Mouse (Mus musculus): ENCODE measurements at regions not wholly inside any gene's neighbourhood (a gene's known extent, or its start where the extent isn't known, plus 50 kb on each side); places are given as distances from the start of the nearest gene placed in this dataset.
A peak's percentile ranks its signal among the peaks of the same experiment; 100 is the strongest.

DNA sequence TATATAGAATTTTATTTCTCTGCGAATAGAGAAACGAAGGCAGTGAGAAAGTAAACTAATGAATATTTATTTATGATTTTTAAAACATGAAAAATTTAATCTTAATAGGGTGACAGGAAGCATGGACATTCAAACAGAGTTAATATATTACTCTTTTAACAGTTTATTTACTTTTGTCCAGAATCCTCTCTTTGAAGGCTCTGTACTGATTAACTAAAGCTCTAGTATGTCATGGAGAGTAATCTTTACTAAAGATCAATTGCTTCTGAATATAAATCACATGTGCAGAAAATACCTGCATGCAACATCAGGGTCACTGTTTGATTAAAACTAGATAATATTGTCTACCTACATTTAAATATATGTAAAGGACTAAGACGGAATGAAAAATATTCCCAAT, 818.7 kb upstream of the Robo1 start:
- DNase-seq = no peak

DNA sequence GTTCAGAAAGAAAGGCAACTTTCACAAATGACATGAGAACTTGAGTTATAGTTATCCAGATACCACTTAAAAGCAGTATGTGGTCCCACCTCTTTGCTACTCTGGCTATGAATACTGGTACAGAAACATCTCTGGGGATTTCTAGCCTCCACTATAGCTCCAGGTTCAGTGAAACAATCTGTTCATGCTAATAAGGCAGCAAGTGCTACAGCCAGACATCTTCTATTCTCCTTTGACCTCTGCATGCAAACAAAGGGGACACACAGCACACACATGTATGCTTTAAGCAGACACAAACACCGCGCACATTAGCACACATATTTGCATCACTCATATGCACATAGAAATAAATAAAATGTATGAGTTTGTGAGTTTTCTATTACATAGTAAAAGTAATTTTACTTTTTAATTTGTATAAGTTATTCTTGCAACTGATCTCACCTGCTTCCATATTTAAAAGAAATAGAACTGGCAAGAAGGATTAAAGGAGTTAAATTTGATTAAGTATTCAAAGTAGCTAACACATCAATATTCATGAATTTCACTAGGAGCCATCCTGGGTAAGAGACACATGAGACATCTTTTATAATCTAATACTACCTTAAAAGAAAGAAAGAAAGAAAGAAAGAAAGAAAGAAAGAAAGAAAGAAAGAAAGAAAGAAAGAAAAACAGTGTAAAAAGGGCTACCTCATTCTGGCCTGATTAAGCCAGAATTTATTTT, 811.5 kb upstream of the Robo1 start:
- DNase-seq = no peak

DNA sequence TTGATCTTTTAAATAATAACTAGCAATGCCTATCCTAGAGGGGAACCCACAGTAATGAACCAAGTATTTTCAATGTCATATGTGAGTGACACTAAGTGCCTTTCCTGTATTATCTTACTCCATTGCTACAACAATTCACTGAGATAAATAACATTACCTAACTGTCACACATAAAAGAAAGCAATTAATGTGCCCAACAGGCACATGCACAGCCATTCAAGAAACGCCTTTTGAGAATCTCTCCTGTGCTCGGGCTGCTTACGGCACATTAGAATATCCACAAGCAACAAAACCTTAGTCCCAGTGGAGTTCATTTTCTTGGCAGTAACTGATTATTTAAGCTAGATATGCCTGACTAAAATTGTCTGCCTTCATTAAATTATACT, 810.9 kb upstream of the Robo1 start:
- DNase-seq = no peak

DNA sequence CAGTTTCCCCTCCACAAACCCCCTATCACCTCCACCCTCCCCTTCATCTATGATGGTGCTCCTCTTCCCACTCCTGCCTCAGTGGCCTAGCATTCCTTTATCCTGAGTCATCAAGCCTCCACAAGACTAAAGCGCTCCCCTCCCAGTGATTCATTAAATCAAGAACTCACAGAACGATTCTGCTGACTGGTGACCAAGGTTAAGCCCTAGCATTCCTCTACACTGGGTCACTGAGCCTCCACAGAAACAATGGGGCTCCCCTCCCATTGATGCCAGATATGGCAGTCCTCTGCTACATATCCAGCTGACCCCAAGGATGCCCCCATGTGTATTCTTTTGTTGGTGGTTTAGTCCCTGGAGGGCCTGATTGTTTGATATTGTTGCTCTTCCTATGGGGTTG, 796.7 kb upstream of the Robo1 start:
- no peak for DNase-seq

DNA sequence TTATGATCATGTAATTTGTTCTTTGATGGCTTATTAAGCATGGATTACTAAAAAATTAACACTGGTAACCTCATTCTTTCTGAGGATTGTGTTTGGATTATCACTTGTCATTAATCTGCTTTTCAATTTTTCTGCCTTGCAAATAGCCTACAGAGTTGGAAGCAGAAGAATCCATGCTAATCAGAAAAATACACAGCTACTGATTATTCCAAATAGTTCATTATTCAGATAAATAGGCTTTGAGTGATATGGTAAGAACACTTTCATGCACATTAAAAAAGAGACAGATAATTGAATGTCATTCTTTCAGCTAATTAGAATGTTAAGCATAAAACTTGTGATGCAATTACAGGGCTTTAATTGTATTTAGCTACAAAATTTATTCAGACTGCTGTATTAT, 768.8 kb upstream of the Robo1 start:
- peak; percentile 5 for DNase-seq

Data from retina, postnatal 1 day (tissue).